Comparison of ENCODE assay signal across 15 mouse cellular contexts in genomic region chr2:121003586-121003985, GRCm38 (mm10). TPM values are rescaled to one million over a fixed set of nuclear protein-coding genes. Genes with fewer than 3 reads are reported as not detected.
DNase-seq lines count a peak whose midpoint lies in the region; ATAC-seq and TF ChIP-seq lines count a peak whose summit lies in the region.
"Had no signal": no experiment of that assay in that cellular context is flagged by ENCODE, and none has a peak within 500 bp of the region (broad histone marks: within the 10 kb centered on the region; RNA-seq: fewer than 3 reads in every experiment).

No protein-coding gene starts in this region.

- H3K79me2 ChIP-seq in CH12.LX (replicated peaks; ENCODE audit: control insufficient read depth, extremely low read depth, insufficient read depth, poor library complexity, severe bottlenecking), result no peaks in the 10 kb centered on the region

- H3K4me2 ChIP-seq in forebrain, postnatal 0 days (ENCODE audit: low read depth), result no peak overlapping the region
- no peak overlapping the region for H3K4me2 ChIP-seq in forebrain, embryonic 15.5 days (replicated peaks)
- no peak overlapping the region for H3K4me2 ChIP-seq in lung, embryonic 14.5 days
- H3K4me2 ChIP-seq in CH12.LX (ENCODE audit: insufficient read depth, low read depth, poor library complexity, severe bottlenecking), result no peak overlapping the region
- H3K4me2 ChIP-seq in forebrain, embryonic 12.5 days, result no peak overlapping the region
- H3K4me2 ChIP-seq: kidney, embryonic 15.5 days had no signal

- TF ChIP-seq RAD21 in CH12.LX (IDR thresholded peaks at IDR 0.05; ENCODE audit: low read depth, low read length), result peak; percentile 55

- in situ Hi-C loops in CH12.LX (cut with MboI; ENCODE audit: low pct_ligation_motif_present, low pct_unique_long_range_greater_than_20kb, low sequenced_read_pairs), result no loop called here

- H3K27me3 ChIP-seq in forebrain, postnatal 0 days (ENCODE audit: insufficient read depth, low read length), result no peaks in the 10 kb centered on the region
- no peaks in the 10 kb centered on the region for H3K27me3 ChIP-seq in forebrain, embryonic 15.5 days
- H3K27me3 ChIP-seq in lung, embryonic 14.5 days (ENCODE audit: insufficient read depth, low read length), result no peaks in the 10 kb centered on the region
- no peaks in the 10 kb centered on the region for H3K27me3 ChIP-seq in CH12.LX (replicated peaks)
- no peaks in the 10 kb centered on the region for H3K27me3 ChIP-seq in forebrain, embryonic 12.5 days
- H3K27me3 ChIP-seq: kidney, embryonic 15.5 days had no signal

- no peak overlapping the region for H3K9ac ChIP-seq in forebrain, postnatal 0 days
- H3K9ac ChIP-seq in forebrain, embryonic 15.5 days (replicated peaks), result no peak overlapping the region
- no peak overlapping the region for H3K9ac ChIP-seq in lung, embryonic 14.5 days
- H3K9ac ChIP-seq in CH12.LX (ENCODE audit: insufficient read depth, low read depth), result no peak overlapping the region
- H3K9ac ChIP-seq in forebrain, embryonic 12.5 days, result no peak overlapping the region
- H3K9ac ChIP-seq: kidney, embryonic 15.5 days had no signal

- peaks cover 16% of the 10 kb centered on the region for H3K36me3 ChIP-seq in forebrain, postnatal 0 days (ENCODE audit: insufficient read depth)
- H3K36me3 ChIP-seq in forebrain, embryonic 15.5 days, result no peaks in the 10 kb centered on the region
- no peaks in the 10 kb centered on the region for H3K36me3 ChIP-seq in lung, embryonic 14.5 days (ENCODE audit: insufficient read depth)
- peaks cover 9 to 10% of the 10 kb centered on the region in 2 experiments for H3K36me3 ChIP-seq in CH12.LX (replicated peaks in 1 of 2; ENCODE audit: control insufficient read depth in 1 of 2, insufficient read depth in 1 of 2, low read length in 1 of 2)
- no peaks in the 10 kb centered on the region for H3K36me3 ChIP-seq in forebrain, embryonic 12.5 days (replicated peaks)
- H3K36me3 ChIP-seq: kidney, embryonic 15.5 days had no signal

- TF ChIP-seq POLR2A in CH12.LX (IDR thresholded peaks at IDR 0.05; ENCODE audit: low read depth, low read length), result no peak
- no peak for TF ChIP-seq POLR2A in brain, embryonic 14.5 days (IDR thresholded peaks at IDR 0.05; ENCODE audit: borderline replicate concordance, extremely low read depth, insufficient read depth, insufficient read length, poor library complexity, severe bottlenecking)

- H3K4me3 ChIP-seq in forebrain, postnatal 0 days (ENCODE audit: low read depth, low read length), result no peak overlapping the region
- H3K4me3 ChIP-seq in forebrain, embryonic 15.5 days, result no peak overlapping the region
- H3K4me3 ChIP-seq in lung, embryonic 14.5 days (ENCODE audit: low read depth, low read length), result no peak overlapping the region
- no peak overlapping the region for H3K4me3 ChIP-seq in CH12.LX (replicated peaks in 1 of 3; ENCODE audit: low read depth in 2 of 3, low read length in 2 of 3, poor library complexity in 1 of 3)
- no peak overlapping the region for H3K4me3 ChIP-seq in forebrain, embryonic 12.5 days (replicated peaks)
- H3K4me3 ChIP-seq: kidney, embryonic 15.5 days had no signal

- DNase-seq in forebrain, postnatal 0 days, result peak; percentile 2
- DNase-seq in lung, embryonic 14.5 days, result peak; percentile 11
- no peak for DNase-seq in lung, postnatal 10 days
- peak; percentile 39 for DNase-seq in CH12.LX (ENCODE audit: extremely low read depth)
- peak; percentile 3 for DNase-seq in brain, embryonic 14.5 days (ENCODE audit: low read depth)
- no peak for DNase-seq in heart, postnatal 14 days
- DNase-seq: cerebellum, adult 8-10 months; gastrocnemius, postnatal 14 days; heart, postnatal 4 days; lung, adult 18-20 months had no signal

- H3K27ac ChIP-seq in forebrain, postnatal 0 days (ENCODE audit: low read depth, low read length), result no peak overlapping the region
- H3K27ac ChIP-seq in forebrain, embryonic 15.5 days (replicated peaks), result no peak overlapping the region
- no peak overlapping the region for H3K27ac ChIP-seq in lung, embryonic 14.5 days (ENCODE audit: low read depth)
- no peak overlapping the region for H3K27ac ChIP-seq in CH12.LX (ENCODE audit: insufficient read depth, low read depth)
- no peak overlapping the region for H3K27ac ChIP-seq in forebrain, embryonic 12.5 days
- H3K27ac ChIP-seq: kidney, embryonic 15.5 days had no signal

- ATAC-seq in forebrain, postnatal 0 days, result no peak
- no peak for ATAC-seq in forebrain, embryonic 15.5 days (replicated peaks)
- no peak for ATAC-seq in lung, embryonic 14.5 days (ENCODE audit: insufficient read depth)
- ATAC-seq in forebrain, embryonic 12.5 days (ENCODE audit: low FRiP score), result no peak

- 75% methylated on average over 2 of the region's 2 CpGs for WGBS in forebrain, postnatal 0 days
- 65% methylated on average over 2 of the region's 2 CpGs for WGBS in forebrain, embryonic 15.5 days
- 59% methylated on average over 2 of the region's 2 CpGs for WGBS in lung, embryonic 14.5 days
- 73% methylated on average over 2 of the region's 2 CpGs for WGBS in forebrain, embryonic 12.5 days

- no peaks in the 10 kb centered on the region for H3K4me1 ChIP-seq in forebrain, postnatal 0 days (ENCODE audit: insufficient read depth)
- no peaks in the 10 kb centered on the region for H3K4me1 ChIP-seq in forebrain, embryonic 15.5 days
- no peaks in the 10 kb centered on the region for H3K4me1 ChIP-seq in lung, embryonic 14.5 days (ENCODE audit: insufficient read depth)
- peaks cover 0 to 4% of the 10 kb centered on the region in 2 experiments; a peak in 2 of 4 replicates for H3K4me1 ChIP-seq in CH12.LX (ENCODE audit: control insufficient read depth in 1 of 2, insufficient read depth in 2 of 2)
- no peaks in the 10 kb centered on the region for H3K4me1 ChIP-seq in forebrain, embryonic 12.5 days

- intact Hi-C loops in heart, postnatal 14 days (cut with DNase I), result no loop called here

- dilution Hi-C loops in CH12.LX (cut with MboI; ENCODE audit: extremely low pct_ligation_motif_present, extremely low pct_unique_long_range_greater_than_20kb, low sequenced_read_pairs), result no loop called here

- TF ChIP-seq EP300 in CH12.LX (IDR thresholded peaks at IDR 0.05; ENCODE audit: low read length), result no peak

- no peaks in the 10 kb centered on the region for H3K9me3 ChIP-seq in forebrain, postnatal 0 days (ENCODE audit: low read length)
- H3K9me3 ChIP-seq in forebrain, embryonic 15.5 days, result no peaks in the 10 kb centered on the region
- H3K9me3 ChIP-seq in lung, embryonic 14.5 days (ENCODE audit: low read depth, low read length), result no peaks in the 10 kb centered on the region
- H3K9me3 ChIP-seq in CH12.LX (replicated peaks; ENCODE audit: low read length), result no peaks in the 10 kb centered on the region
- H3K9me3 ChIP-seq in forebrain, embryonic 12.5 days, result no peaks in the 10 kb centered on the region
- H3K9me3 ChIP-seq: kidney, embryonic 15.5 days had no signal

- peak; percentile 40; the same call in 1 of the 2 replicates for TF ChIP-seq CTCF in forebrain, postnatal 0 days (IDR thresholded peaks at IDR 0.05; ENCODE audit: low read depth)
- peak; percentile 48 for TF ChIP-seq CTCF in lung, embryonic 14.5 days (IDR thresholded peaks at IDR 0.05; ENCODE audit: low read depth)
- peak in 1 of 2 experiments; percentile 55; a peak in 2 of 4 replicates for TF ChIP-seq CTCF in CH12.LX (conservative IDR thresholded peaks at IDR 0.05 in 1 of 2, IDR thresholded peaks at IDR 0.05 in 1 of 2; ENCODE audit: low read depth in 2 of 2, low read length in 2 of 2)
- TF ChIP-seq CTCF in brain, embryonic 14.5 days (IDR thresholded peaks at IDR 0.05; ENCODE audit: borderline replicate concordance, extremely low read depth, insufficient read depth, insufficient read length), result no peak

RNA-seq across cellular contexts. Expression of gene Ccndbp1, which starts 4.6 kb away (rescaled TPM):
- total RNA-seq in forebrain, postnatal 0 days (2014; rRNA removed), result 63.3 and 65.8 TPM in 2 replicates
- polyA plus RNA-seq in forebrain, postnatal 0 days (2015; fragmentation: Nextera tagmentation; extraction: Ambion mirVana), result 82.0 and 85.0 TPM in 2 replicates
- polyA plus RNA-seq in forebrain, embryonic 15.5 days (2015; fragmentation: Nextera tagmentation; extraction: Ambion mirVana), result 78.4 and 80.9 TPM in 2 replicates
- 32.9 and 36.1 TPM in 2 replicates for polyA plus RNA-seq in lung, embryonic 14.5 days (2014; fragmentation: Nextera tagmentation; extraction: Ambion mirVana)
- total RNA-seq in CH12.LX (2012; rRNA removed) (20.4 and 23.4 TPM in 2 replicates), CH12.LX (2014; rRNA removed) (33.4 and 33.6 TPM in 2 replicates)
- 38.8 and 42.7 TPM in 2 replicates for polyA plus RNA-seq in CH12.LX (2012; ENCODE audit: insufficient read length, low read depth)
- 65.4 and 69.0 TPM in 2 replicates for polyA plus RNA-seq in brain, embryonic 14.5 days (2012; rRNA removed)
- polyA plus RNA-seq in forebrain, embryonic 12.5 days (2016; fragmentation: Nextera tagmentation; extraction: Ambion mirVana), result 44.9 and 47.7 TPM in 2 replicates
- total RNA-seq in heart, postnatal 14 days (2021), result 10 to 100 TPM; 37.3 to 40.9 TPM

RNA-seq across cellular contexts. Expression of gene Tmem62, which starts 26.8 kb away (rescaled TPM):
- total RNA-seq in forebrain, postnatal 0 days (2014; rRNA removed), result 16.3 and 17.3 TPM in 2 replicates
- 9.3 and 11.6 TPM in 2 replicates for polyA plus RNA-seq in forebrain, postnatal 0 days (2015; fragmentation: Nextera tagmentation; extraction: Ambion mirVana)
- 7.9 and 8.1 TPM in 2 replicates for polyA plus RNA-seq in forebrain, embryonic 15.5 days (2015; fragmentation: Nextera tagmentation; extraction: Ambion mirVana)
- polyA plus RNA-seq in lung, embryonic 14.5 days (2014; fragmentation: Nextera tagmentation; extraction: Ambion mirVana), result 4.1 and 4.9 TPM in 2 replicates
- total RNA-seq in CH12.LX (2012; rRNA removed) (4.4 and 5.2 TPM in 2 replicates), CH12.LX (2014; rRNA removed) (4.4 and 4.9 TPM in 2 replicates)
- 2.9 and 5.3 TPM in 2 replicates for polyA plus RNA-seq in CH12.LX (2012; ENCODE audit: insufficient read length, low read depth)
- 13.5 and 14.0 TPM in 2 replicates for polyA plus RNA-seq in brain, embryonic 14.5 days (2012; rRNA removed)
- polyA plus RNA-seq in forebrain, embryonic 12.5 days (2016; fragmentation: Nextera tagmentation; extraction: Ambion mirVana), result 5.5 and 5.6 TPM in 2 replicates
- 1 to 10 TPM; 2.7 to 3.1 TPM for total RNA-seq in heart, postnatal 14 days (2021)

RNA-seq across cellular contexts. Expression of gene Ubr1, which starts 33.1 kb away (rescaled TPM):
- total RNA-seq in forebrain, postnatal 0 days (2014; rRNA removed), result 25.5 and 29.8 TPM in 2 replicates
- polyA plus RNA-seq in forebrain, postnatal 0 days (2015; fragmentation: Nextera tagmentation; extraction: Ambion mirVana), result 14.6 and 25.0 TPM in 2 replicates
- polyA plus RNA-seq in forebrain, embryonic 15.5 days (2015; fragmentation: Nextera tagmentation; extraction: Ambion mirVana), result 34.6 and 35.3 TPM in 2 replicates
- 26.5 and 30.0 TPM in 2 replicates for polyA plus RNA-seq in lung, embryonic 14.5 days (2014; fragmentation: Nextera tagmentation; extraction: Ambion mirVana)
- total RNA-seq in CH12.LX (2012; rRNA removed), result 15.4 and 16.0 TPM in 2 replicates
- total RNA-seq in CH12.LX (2014; rRNA removed), result 10.7 and 11.6 TPM in 2 replicates
- 18.1 TPM in 2 replicates for polyA plus RNA-seq in CH12.LX (2012; ENCODE audit: insufficient read length, low read depth)
- 26.7 and 31.0 TPM in 2 replicates for polyA plus RNA-seq in brain, embryonic 14.5 days (2012; rRNA removed)
- polyA plus RNA-seq in forebrain, embryonic 12.5 days (2016; fragmentation: Nextera tagmentation; extraction: Ambion mirVana), result 27.4 and 31.7 TPM in 2 replicates
- total RNA-seq in heart, postnatal 14 days (2021), result 10 to 100 TPM; 23.6 to 25.2 TPM

RNA-seq across cellular contexts. Expression of gene Epb42, which starts 33.3 kb away (rescaled TPM):
- total RNA-seq in forebrain, postnatal 0 days (2014; rRNA removed), result 0.46 TPM in 1 of 2 replicates, not detected in the other
- 0.06 TPM in 1 of 2 replicates, not detected in the other for polyA plus RNA-seq in forebrain, postnatal 0 days (2015; fragmentation: Nextera tagmentation; extraction: Ambion mirVana)
- polyA plus RNA-seq in forebrain, embryonic 15.5 days (2015; fragmentation: Nextera tagmentation; extraction: Ambion mirVana), result 0.25 and 0.69 TPM in 2 replicates
- 0.72 and 0.78 TPM in 2 replicates for polyA plus RNA-seq in lung, embryonic 14.5 days (2014; fragmentation: Nextera tagmentation; extraction: Ambion mirVana)
- not detected in 2 replicates for total RNA-seq in CH12.LX (2012; rRNA removed)
- not detected in 2 replicates for total RNA-seq in CH12.LX (2014; rRNA removed)
- not detected in 2 replicates for polyA plus RNA-seq in CH12.LX (2012; ENCODE audit: insufficient read length, low read depth)
- 0.19 and 0.75 TPM in 2 replicates for polyA plus RNA-seq in brain, embryonic 14.5 days (2012; rRNA removed)
- polyA plus RNA-seq in forebrain, embryonic 12.5 days (2016; fragmentation: Nextera tagmentation; extraction: Ambion mirVana), result 3.9 and 4.4 TPM in 2 replicates
- total RNA-seq in heart, postnatal 14 days (2021), result 1 to 10 TPM; 1.1 to 1.3 TPM
- total RNA-seq: gastrocnemius, postnatal 14 days; left cerebral cortex, adult 8-10 months had no signal
- polyA plus RNA-seq: testis, adult 2 months had no signal

Comparison
In these comparisons a context has a peak if more than half of its experiments do, and no peak if none do; other contexts are left out.
1. DNase-seq: peak in forebrain, postnatal 0 days (single experiment), lung, embryonic 14.5 days (single experiment), CH12.LX (single experiment) and brain, embryonic 14.5 days (single experiment); none in lung, postnatal 10 days (single experiment) and heart, postnatal 14 days (0 of 2).